Mouse (Mus musculus): ENCODE results near the gene Rapgef1. TPM values are rescaled to one million over a fixed set of nuclear protein-coding genes. Genes with fewer than 3 reads are reported as not detected.

Gene Rapgef1
- total and polyA plus RNA-seq, 3 experiments: 86.5 to 185 (median 170) TPM

DNA sequence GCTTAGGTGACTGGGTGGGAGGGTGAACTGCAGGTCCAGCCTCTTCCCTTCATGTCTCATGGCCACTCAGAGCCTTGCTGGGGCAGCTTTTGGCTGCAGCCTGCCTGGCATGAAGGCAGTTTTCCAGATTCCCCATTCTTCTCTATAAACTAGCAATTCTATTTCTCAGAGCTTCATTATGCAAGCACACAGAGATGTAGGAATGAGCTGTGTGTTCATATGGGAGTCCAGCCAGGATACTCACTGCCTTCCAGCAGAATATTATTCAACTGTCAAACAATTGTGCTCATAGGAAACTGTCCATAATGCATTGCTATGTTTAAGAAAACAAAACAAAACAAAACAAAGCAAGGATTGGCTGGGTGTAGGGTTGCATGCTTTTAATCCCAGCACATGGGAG, 50.2 kb downstream of the Rapgef1 start:
- no peak for DNase-seq (ENCODE audit: extremely low read depth)
- H3K4me2 ChIP-seq (ENCODE audit: insufficient read depth, low read depth, poor library complexity, severe bottlenecking): peak overlapping the region; percentile 42; the same call in 1 of the 2 replicates
- H3K27me3 ChIP-seq (replicated peaks): no peaks in the 10 kb centered on the region
- H3K4me1 ChIP-seq (ENCODE audit: control insufficient read depth in 1 of 2, insufficient read depth in 2 of 2): peaks cover 85 to 100% of the 10 kb centered on the region in 2 experiments
- in situ Hi-C loops (cut with MboI; ENCODE audit: low pct_ligation_motif_present, low pct_unique_long_range_greater_than_20kb, low sequenced_read_pairs) (loop anchor here (5.0 kb wide), 1 partner anchor 42 kb away; no protein-coding TSS in a partner anchor), dilution Hi-C loops (cut with MboI; ENCODE audit: extremely low pct_ligation_motif_present, extremely low pct_unique_long_range_greater_than_20kb, low sequenced_read_pairs) (no loop called here)
- 0 out of 2 replicates have a peak, but pooled peaks have one; percentile 1 for TF ChIP-seq MEF2A (IDR thresholded peaks at IDR 0.05; ENCODE audit: borderline replicate concordance, low read depth, low read length)
- 0 out of 2 replicates have a peak, but pooled peaks have one; percentile 12 for TF ChIP-seq CHD1 (IDR thresholded peaks at IDR 0.05; ENCODE audit: low read depth, low read length)
- no peak for TF ChIP-seq E2F4 (IDR thresholded peaks at IDR 0.05; ENCODE audit: insufficient replicate concordance, low read depth, low read length)
- no peaks in the 10 kb centered on the region for H3K9me3 ChIP-seq (replicated peaks; ENCODE audit: low read length)
- H3K9ac ChIP-seq (ENCODE audit: insufficient read depth, low read depth): no peak overlapping the region; the same call in 1 of the 2 replicates
- H3K36me3 ChIP-seq (replicated peaks in 1 of 2; ENCODE audit: control insufficient read depth in 1 of 2, insufficient read depth in 1 of 2, low read length in 1 of 2): peaks cover 9 to 59% of the 10 kb centered on the region in 2 experiments
- peaks cover 90% of the 10 kb centered on the region for H3K79me2 ChIP-seq (replicated peaks; ENCODE audit: control insufficient read depth, extremely low read depth, insufficient read depth, poor library complexity, severe bottlenecking)
- no peak overlapping the region for H3K4me3 ChIP-seq (replicated peaks in 1 of 3; ENCODE audit: low read depth in 2 of 3, low read length in 2 of 3, poor library complexity in 1 of 3)
- peak overlapping the region; percentile 97 for H3K27ac ChIP-seq (ENCODE audit: insufficient read depth, low read depth)

DNA sequence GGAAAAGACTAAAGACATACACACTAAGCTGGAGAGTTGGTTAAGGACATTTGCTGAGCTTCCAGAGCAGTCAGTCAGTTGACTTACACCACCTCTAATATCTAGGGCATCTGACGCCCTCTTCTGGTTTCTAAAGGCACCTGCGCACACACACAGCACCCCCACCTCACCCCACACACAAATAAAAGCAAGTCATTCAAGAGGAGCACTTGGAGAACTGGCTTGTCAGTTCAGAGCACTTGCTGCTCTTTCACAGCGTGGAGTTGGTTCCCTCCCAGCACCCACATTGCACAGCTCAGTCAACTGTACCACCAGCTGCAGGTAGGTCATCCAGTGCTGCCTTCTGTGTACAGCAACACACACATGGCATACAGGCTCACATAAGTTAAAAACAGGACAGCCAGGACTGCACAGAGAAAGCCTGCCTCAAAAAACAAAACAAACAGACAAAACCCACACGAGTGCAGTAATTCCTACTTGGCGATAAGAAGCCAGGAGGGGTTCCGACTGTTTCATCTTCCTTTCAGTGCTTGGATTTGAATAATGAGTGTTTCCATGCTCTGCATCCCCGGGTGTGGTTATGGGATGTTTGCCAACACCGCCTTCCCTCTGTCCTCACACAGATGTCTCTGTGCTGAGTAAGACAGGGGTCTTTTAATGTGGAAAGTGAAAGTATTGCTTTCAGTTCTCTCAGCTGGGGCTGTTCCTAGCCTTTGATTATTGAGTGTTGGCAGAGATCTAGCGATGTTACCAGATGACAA, 50.9 kb downstream of the Rapgef1 start:
- H3K4me2 ChIP-seq (ENCODE audit: insufficient read depth, low read depth, poor library complexity, severe bottlenecking): peak overlapping the region; percentile 42
- peaks cover 83 to 100% of the 10 kb centered on the region in 2 experiments for H3K4me1 ChIP-seq (ENCODE audit: control insufficient read depth in 1 of 2, insufficient read depth in 2 of 2)
- TF ChIP-seq MYC (IDR thresholded peaks at IDR 0.05; ENCODE audit: low read depth, low read length) (no peak), GABPA (IDR thresholded peaks at IDR 0.05; ENCODE audit: insufficient replicate concordance, low read depth, low read length) (no peak), RCOR1 (conservative IDR thresholded peaks at IDR 0.05; ENCODE audit: low read depth, low read length) (peak; percentile 30; the same call in 1 of the 2 replicates), BHLHE40 (IDR thresholded peaks at IDR 0.05; ENCODE audit: low read depth, low read length) (peak; percentile 72), NRF1 (IDR thresholded peaks at IDR 0.05; ENCODE audit: low read depth, low read length) (no peak), MAZ (IDR thresholded peaks at IDR 0.05; ENCODE audit: low read depth, low read length) (peak; percentile 79; the same call in 1 of the 2 replicates), JUND (conservative IDR thresholded peaks at IDR 0.05; ENCODE audit: low read depth, low read length) (peak; percentile 30; the same call in 1 of the 2 replicates), EP300 (IDR thresholded peaks at IDR 0.05; ENCODE audit: low read length) (no peak; the same call in none of the 2 replicates), TBP (conservative IDR thresholded peaks at IDR 0.05; ENCODE audit: low read depth, low read length) (no peak), NELFE (IDR thresholded peaks at IDR 0.05; ENCODE audit: low read depth, low read length) (no peak), USF2 (conservative IDR thresholded peaks at IDR 0.05; ENCODE audit: low read depth, low read length) (no peak), ZC3H11A (IDR thresholded peaks at IDR 0.05; ENCODE audit: low read depth, low read length) (no peak), CHD2 (IDR thresholded peaks at IDR 0.05; ENCODE audit: low read length) (peak; percentile 72), JUN (IDR thresholded peaks at IDR 0.05; ENCODE audit: insufficient read depth, low read depth, low read length) (no peak), SIN3A (IDR thresholded peaks at IDR 0.05; ENCODE audit: low read length) (peak; percentile 79; the same call in 1 of the 2 replicates), ZNF384 (IDR thresholded peaks at IDR 0.05; ENCODE audit: low read depth, low read length) (no peak), POLR2A (IDR thresholded peaks at IDR 0.05; ENCODE audit: low read depth, low read length) (peak; percentile 53), CHD1 (IDR thresholded peaks at IDR 0.05; ENCODE audit: low read depth, low read length) (0 out of 2 replicates have a peak, but pooled peaks have one; percentile 2), ELF1 (IDR thresholded peaks at IDR 0.05; ENCODE audit: low read depth, low read length) (no peak), SMC3 (IDR thresholded peaks at IDR 0.05; ENCODE audit: low read depth, low read length) (peak; percentile 59), ETS1 (conservative IDR thresholded peaks at IDR 0.05; ENCODE audit: low read depth, low read length) (peak; percentile 94), TCF12 (IDR thresholded peaks at IDR 0.05; ENCODE audit: low read depth, low read length) (peak; percentile 92), MAFK (IDR thresholded peaks at IDR 0.05; ENCODE audit: insufficient replicate concordance, low read length) (peak; percentile 72; the same call in 1 of the 2 replicates), USF1 (IDR thresholded peaks at IDR 0.05; ENCODE audit: low read depth, low read length) (no peak), ZMIZ1 (IDR thresholded peaks at IDR 0.05; ENCODE audit: low read depth, low read length) (0 out of 2 replicates have a peak, but pooled peaks have one; percentile 16), CTCF (conservative IDR thresholded peaks at IDR 0.05 in 1 of 2, IDR thresholded peaks at IDR 0.05 in 1 of 2; ENCODE audit: low read depth in 2 of 2, low read length in 2 of 2) (peak; percentile 37 to 71), IRF4 (IDR thresholded peaks at IDR 0.05; ENCODE audit: low read depth, low read length) (peak; percentile 87), POLR2AphosphoS2 (IDR thresholded peaks at IDR 0.05; ENCODE audit: low read depth, low read length) (no peak), E2F4 (IDR thresholded peaks at IDR 0.05; ENCODE audit: insufficient replicate concordance, low read depth, low read length) (no peak)

More for the DNA sequence above, 50.9 kb downstream of the Rapgef1 start:
- Histone ChIP-seq H3K27ac (ENCODE audit: insufficient read depth, low read depth) (peak overlapping the region; percentile 97), H3K9me3 (replicated peaks; ENCODE audit: low read length) (no peaks in the 10 kb centered on the region), H3K27me3 (replicated peaks) (no peaks in the 10 kb centered on the region), H3K36me3 (replicated peaks in 1 of 2; ENCODE audit: control insufficient read depth in 1 of 2, insufficient read depth in 1 of 2, low read length in 1 of 2) (peaks cover 9 to 58% of the 10 kb centered on the region in 2 experiments), H3K9ac (ENCODE audit: insufficient read depth, low read depth) (no peak overlapping the region; the same call in 1 of the 2 replicates), H3K79me2 (replicated peaks; ENCODE audit: control insufficient read depth, extremely low read depth, insufficient read depth, poor library complexity, severe bottlenecking) (peaks cover 90% of the 10 kb centered on the region), H3K4me3 (replicated peaks in 1 of 3; ENCODE audit: low read depth in 2 of 3, low read length in 2 of 3, poor library complexity in 1 of 3) (no peak overlapping the region)
- in situ Hi-C loops (cut with MboI; ENCODE audit: low pct_ligation_motif_present, low pct_unique_long_range_greater_than_20kb, low sequenced_read_pairs): loop anchor here (5.0 kb wide), 1 partner anchor 43 kb away; no protein-coding TSS in a partner anchor
- peak; percentile 76 for DNase-seq (ENCODE audit: extremely low read depth)
- dilution Hi-C loops (cut with MboI; ENCODE audit: extremely low pct_ligation_motif_present, extremely low pct_unique_long_range_greater_than_20kb, low sequenced_read_pairs): no loop called here

Measured in CH12.LX (cell line).